Mouse (Mus musculus): ENCODE results near the gene Wnt7a.
A peak's percentile ranks its signal among the peaks of the same experiment; 100 is the strongest.

Gene Wnt7a

DNA sequence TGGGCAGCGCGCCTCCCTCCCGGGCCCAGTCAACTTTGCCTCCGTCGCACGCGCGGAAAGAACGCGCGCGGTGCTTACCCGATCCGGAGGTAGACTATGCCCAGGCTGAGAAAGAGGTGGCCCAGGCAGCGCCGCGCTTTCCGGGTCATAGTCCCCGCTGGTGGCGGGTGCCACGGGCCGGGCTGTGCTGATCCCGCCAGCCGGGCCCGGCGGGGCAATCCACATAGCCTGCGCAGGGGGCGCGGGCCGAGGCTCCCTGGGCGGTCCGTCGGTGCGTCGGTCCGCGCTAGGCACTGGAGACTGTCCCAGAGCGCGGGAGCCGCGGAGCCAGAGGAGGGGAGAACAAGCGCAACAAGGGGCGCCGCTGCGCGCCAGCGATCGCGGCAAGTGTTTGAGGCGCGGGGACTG is at the start of gene Wnt7a:
Wnt7a (minus strand) TSS at position 403 of the 408 bp plus-strand sequence.
- DNase-seq (ENCODE audit: low read depth, low spot score), result peak; percentile 18

GRCm38 (mm10) chr6:91459471-91459870 is 48.3 kb upstream of the Wnt7a start:
- DNase-seq (ENCODE audit: low read depth, low spot score), result peak; percentile 56

DNA sequence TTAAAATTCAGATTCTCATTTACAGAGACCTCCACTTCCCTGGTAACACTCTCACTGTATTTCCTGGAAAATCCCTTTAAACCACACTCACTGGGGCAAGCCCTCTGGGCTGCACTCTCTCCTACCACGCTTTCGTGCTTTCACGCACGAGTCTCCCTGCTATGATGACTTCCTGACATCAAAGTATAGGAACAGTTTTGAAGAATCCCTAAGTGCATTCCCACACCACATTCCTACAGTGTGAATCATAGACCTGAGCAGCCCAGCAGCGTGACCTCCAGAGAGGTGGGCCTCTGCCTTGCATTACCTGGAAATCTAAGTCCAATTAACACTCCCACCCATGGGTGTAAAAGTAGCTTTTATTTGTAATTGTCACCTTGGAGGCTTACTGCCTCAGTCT is 43.4 kb upstream of the Wnt7a start:
- no peak for DNase-seq (ENCODE audit: low read depth, low spot score)

- DNase-seq (ENCODE audit: low read depth, low spot score), result no peak
These were observed 40.9 kb upstream of the Wnt7a start for GRCm38 (mm10) chr6:91452056-91452455.

GRCm38 (mm10) chr6:91449472-91450225 is 38.5 kb upstream of the Wnt7a start:
- DNase-seq (ENCODE audit: low read depth, low spot score), result no peak

DNA sequence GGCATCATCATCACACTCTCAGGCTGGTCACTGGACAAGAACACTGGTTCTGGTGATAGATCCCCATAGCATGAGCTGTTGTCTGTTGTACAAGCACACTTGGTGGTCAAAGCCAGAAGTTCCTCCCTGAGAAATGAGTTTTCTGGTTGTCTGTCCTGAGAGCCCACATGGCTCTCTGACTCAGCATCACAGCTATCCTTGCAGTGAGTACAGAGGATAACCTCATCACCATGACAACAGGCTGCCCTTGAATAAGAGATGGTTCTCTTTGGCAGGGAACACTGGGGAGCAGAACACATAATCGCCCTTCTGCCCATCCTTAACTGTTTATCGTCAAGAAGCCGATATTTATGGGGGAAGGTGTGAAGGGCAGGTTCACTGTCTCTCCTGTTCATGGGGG is 34.2 kb upstream of the Wnt7a start:
- DNase-seq (ENCODE audit: low read depth, low spot score), result no peak

DNA sequence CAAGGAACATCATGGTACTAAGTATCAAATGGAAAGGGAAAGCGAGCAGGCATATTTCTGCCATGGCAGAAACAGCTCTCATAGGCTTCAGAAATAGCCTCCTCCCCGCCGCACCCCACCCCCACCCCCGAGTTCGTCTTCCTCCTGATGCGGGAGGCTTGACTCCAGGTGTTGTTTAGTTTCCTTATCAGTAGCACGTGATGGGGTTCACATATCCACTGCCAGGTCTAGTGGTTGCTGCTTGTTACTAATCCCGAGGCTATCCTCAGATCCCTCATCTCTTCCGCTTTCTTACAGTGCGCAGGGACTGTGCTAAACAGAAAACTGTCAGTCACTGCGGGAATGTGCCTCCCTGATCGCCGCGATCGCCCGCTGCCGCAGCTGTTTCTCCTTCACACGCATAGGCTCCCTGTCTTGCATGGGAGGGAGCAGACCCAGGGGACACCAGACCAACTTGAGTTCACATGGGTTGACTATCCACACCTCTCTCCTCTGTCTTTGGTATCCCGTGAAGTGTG is 30.0 kb upstream of the Wnt7a start:
- DNase-seq (ENCODE audit: low read depth, low spot score), result no peak

DNA sequence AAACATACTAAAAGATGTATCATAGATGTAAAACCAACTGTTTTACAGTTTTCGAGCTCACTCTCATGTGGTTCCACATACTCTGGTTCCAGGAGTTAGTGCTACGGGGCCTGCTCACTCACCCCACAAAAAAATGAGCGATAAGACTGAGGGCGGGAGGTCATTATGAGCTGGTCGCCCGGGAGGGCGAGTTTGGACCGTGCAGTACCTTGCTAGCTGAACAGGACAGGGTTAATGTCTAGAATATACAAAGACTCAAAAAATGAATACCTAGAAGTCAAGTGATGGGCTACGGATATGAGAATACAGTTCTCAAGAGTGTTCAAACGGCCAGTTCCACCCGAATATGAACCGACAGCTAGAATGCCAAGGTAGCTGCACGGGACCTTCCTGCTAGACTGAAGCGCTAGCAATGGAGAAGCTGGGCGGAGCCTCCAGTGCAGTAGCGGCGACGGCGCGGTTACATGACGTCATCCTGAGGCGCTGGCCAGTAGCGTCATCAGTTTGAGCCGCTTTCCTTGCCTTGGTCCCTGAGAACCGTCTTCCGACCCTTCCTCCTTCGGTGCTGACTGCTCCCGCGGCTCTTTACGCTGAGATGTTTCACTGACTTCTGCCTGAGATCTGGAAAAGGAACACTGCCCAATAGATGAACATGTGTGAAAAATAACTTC is 29.4 kb upstream of the Wnt7a start:
- peak; percentile 97 for DNase-seq (ENCODE audit: low read depth, low spot score)

DNA sequence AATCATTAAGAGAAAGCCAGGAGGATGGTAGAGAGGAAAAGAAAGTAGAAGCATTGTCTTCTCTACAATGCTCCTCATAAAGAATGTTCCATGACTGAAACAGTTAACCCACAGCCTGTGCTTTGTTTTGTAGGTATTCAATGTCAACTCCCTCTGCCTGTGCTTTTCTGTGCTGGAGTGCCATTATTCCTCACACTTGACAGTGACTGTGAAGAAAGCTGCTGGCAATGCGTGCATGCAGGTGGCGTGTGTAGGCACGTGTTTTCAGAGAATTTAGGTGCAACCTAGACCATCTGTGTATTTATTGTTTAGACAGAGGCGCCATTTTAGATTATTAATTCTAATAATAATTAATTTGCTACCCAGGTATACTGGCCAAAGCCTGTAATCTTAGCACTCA is 13.0 kb upstream of the Wnt7a start:
- DNase-seq (ENCODE audit: low read depth, low spot score), result no peak

DNA sequence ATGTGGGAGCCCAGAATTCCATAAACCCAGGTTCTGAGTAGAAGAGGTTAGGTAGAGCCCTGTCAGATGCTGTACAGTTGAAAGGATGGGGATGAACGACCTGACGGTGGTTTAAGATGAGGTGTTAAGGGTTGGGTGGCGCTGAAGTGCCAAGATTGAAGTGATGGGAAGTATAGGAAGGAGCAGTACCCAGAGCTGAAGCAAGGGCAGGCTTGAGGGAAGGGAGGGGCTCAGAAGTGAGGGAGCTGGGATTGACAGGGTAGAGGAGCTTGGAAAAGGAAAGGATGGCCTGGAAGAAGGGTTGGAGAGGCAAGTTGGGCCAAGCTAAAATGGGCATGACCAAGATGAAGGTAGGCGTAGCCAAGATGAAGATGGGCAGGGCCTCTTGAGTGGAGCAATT is 10.5 kb upstream of the Wnt7a start:
- DNase-seq (ENCODE audit: low read depth, low spot score), result no peak

GRCm38 (mm10) chr6:91417291-91417845 is 6.2 kb upstream of the Wnt7a start:
- DNase-seq (ENCODE audit: low read depth, low spot score), result no peak

- no peak for DNase-seq (ENCODE audit: low read depth, low spot score)
These were observed 5.0 kb upstream of the Wnt7a start for GRCm38 (mm10) chr6:91416146-91416545.

- peak; percentile 71 for DNase-seq (ENCODE audit: low read depth, low spot score)
These were observed 3.7 kb upstream of the Wnt7a start for GRCm38 (mm10) chr6:91414890-91415289.

- DNase-seq (ENCODE audit: low read depth, low spot score), result peak; percentile 83
These were observed 312 bp upstream of the Wnt7a start for GRCm38 (mm10) chr6:91411369-91411981.

DNA sequence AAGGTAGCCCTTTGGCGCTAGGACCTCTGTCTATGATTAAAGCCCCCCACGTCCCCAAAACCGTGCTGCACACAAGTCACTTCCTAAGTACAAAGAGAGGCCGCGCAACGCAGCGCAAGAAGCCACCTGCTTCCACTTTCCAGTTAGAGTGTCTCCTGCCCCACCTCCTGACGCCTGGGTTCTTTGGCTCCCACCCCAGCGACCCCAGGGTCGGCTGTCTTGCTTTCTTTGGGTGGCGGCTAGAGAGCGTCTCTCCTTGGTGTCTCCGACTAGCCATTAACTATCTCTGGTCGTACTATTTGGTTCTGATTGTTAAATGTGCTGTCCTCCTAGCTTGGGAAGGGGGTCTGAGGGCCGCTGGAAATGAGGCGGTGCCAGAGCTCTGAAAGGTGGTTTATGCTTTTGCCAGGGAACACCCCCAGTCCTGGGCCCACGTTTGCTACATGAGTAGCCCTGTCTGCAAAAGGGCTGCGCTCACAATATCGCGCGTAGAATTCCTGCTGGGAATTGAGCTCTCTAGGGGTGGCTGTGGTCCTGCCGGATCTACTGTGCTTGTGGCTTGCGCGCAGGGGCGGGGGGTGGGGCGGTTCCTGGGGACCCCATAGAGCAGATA is 889 bp downstream of the Wnt7a start:
- peak; percentile 17 for DNase-seq (ENCODE audit: low read depth, low spot score)

- DNase-seq (ENCODE audit: low read depth, low spot score), result peak; percentile 90
These were observed 1.6 kb downstream of the Wnt7a start for GRCm38 (mm10) chr6:91409448-91410167.

DNA sequence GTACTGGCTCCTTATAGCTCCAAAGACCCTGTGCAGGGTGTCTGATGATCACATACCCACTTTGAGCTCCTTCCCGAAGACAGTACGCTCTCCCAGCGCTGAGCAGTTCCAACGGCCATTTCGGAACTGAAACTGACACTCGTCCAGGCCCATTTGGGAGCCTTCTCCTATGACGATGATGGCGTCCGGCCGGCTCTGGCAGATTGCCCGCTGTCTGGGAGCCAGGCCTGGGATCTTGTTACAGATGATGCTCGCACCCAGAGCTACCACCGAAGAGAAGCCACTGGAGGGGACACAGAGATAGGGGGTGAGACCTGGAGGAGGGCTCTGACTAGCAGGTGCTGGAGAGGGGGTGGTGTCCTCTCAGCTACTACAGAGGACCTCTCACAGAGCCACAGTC is 2.5 kb downstream of the Wnt7a start:
- DNase-seq (ENCODE audit: low read depth, low spot score), result no peak

GRCm38 (mm10) chr6:91401591-91401990 is 9.6 kb downstream of the Wnt7a start:
- DNase-seq (ENCODE audit: low read depth, low spot score), result no peak

- no peak for DNase-seq (ENCODE audit: low read depth, low spot score)
These were observed 10.6 kb downstream of the Wnt7a start for GRCm38 (mm10) chr6:91400514-91400913.

DNA sequence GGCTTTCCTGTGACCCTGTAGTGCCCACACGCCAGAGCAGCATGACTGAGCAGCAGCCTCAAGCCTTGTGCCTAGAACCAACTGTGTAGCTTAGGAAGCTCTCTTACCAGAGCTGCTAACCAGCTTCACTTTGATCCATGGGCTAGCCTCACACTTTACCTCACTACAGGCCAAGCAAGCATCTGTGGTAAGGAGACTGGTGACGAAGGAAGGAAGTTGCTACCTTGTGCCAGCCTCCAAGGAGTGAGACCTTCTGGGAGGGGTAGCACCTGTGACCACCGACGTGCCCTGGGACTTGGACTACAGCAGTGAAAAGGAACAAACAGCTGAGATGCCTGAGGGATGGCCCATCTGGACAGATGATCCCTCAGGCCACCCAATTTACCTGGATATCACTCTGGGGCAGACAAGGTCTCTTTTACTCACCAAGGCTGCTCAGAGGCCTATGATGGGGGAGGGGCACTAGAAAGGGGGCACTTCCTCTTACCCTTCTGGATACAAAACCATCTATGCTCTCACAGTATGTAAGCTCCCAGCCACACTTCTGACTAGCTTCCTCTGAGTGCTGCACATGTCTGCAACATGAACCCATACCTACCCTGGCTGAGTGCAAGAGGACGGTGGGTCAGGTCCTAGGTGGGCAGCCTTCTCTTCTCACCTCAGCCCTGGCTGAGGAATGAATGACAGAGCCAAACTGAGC is 18.5 kb downstream of the Wnt7a start:
- no peak for DNase-seq (ENCODE audit: low read depth, low spot score)

DNA sequence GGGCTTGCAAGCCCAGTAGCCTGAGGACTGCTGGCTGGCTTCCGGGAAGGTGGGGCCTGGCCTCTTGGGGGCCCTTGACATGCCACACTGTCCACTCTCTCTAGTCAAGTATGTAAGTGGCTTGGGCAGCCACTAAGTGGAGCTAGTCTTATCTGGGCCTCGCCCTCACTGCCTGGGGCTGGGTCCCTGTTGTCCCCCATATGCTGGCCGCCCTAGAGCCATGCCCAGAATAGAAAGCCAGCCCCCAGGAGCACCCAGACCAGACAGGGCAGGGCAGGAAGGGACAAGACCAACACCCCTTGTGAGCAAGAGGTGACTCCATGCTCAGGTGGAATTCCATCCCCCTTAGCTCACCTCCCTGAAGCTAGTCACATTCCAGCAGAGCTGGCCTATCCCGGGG is 22.0 kb downstream of the Wnt7a start:
- DNase-seq (ENCODE audit: low read depth, low spot score), result no peak

All from ES-CJ7 (cell line).